Mouse (Mus musculus) hindbrain, embryonic 13.5 days (tissue): Measurements from ENCODE around the gene Arhgef7. TPM values are rescaled to one million over a fixed set of nuclear protein-coding genes. Genes with fewer than 3 reads are reported as not detected.

Experiments used
- ATAC-seq: fragments of 200-750 bp; cut with Nextera tagmentation; 2 replicates; pipeline ENCODE4 v1.8.0; 2017; ENCODE audit warnings: moderate TSS enrichment; ENCODE audit not compliant: low FRiP score
- H3K27ac ChIP-seq: fragments of 300-500 bp; sonication (generic); 2 replicates; pipeline ENCODE4 v1.5.1; 2015; ENCODE audit warnings: inconsistent platforms, mild to moderate bottlenecking, moderate library complexity
- H3K27me3 ChIP-seq: fragments of 300-500 bp; sonication (generic); 2 replicates; pipeline ENCODE4 v1.6.1; 2015; ENCODE audit warnings: mild to moderate bottlenecking, inconsistent platforms
- H3K36me3 ChIP-seq: fragments of 300-500 bp; sonication (generic); 2 replicates; pipeline ENCODE4 v1.6.1; 2015; ENCODE audit warnings: mild to moderate bottlenecking, inconsistent platforms
- H3K4me1 ChIP-seq: fragments of 300-500 bp; sonication (generic); replicated peaks from 2 replicates; pipeline ENCODE4 v1.6.1; 2015; ENCODE audit warnings: inconsistent platforms
- H3K4me2 ChIP-seq: fragments of 300-500 bp; sonication (generic); 2 replicates; pipeline ENCODE4 v1.6.1; 2015; ENCODE audit warnings: inconsistent platforms, mild to moderate bottlenecking, moderate library complexity
- H3K4me3 ChIP-seq: fragments of 300-500 bp; sonication (generic); 2 replicates; pipeline ENCODE4 v1.5.1; 2015; ENCODE audit warnings: mild to moderate bottlenecking, inconsistent platforms
- H3K9ac ChIP-seq: fragments of 300-500 bp; sonication (generic); 2 replicates; pipeline ENCODE4 v1.6.1; 2015; ENCODE audit warnings: mild to moderate bottlenecking, inconsistent platforms
- H3K9me3 ChIP-seq: fragments of 300-500 bp; sonication (generic); 2 replicates; pipeline ENCODE4 v1.6.1; 2016; ENCODE audit warnings: inconsistent platforms
- WGBS: fragments of 180-500 bp; shearing (Covaris S2); methylation state at CpG from one replicate; pipeline ENCODE4 v1.1.7; 2015; 5-methylcytosine and 5-hydroxymethylcytosine counted together
- polyA plus RNA-seq: library from polyadenylated mRNA; unstranded; fragments of >200 nt; fragmentation: Nextera tagmentation; extraction: Ambion mirVana; gene quantifications from 2 replicates; pipeline ENCODE4 v1.2.1, GENCODE M21; 2015

Arhgef7 gene
- polyA plus RNA-seq, 1 experiment from 2014 or later: 62.5 TPM

DNA sequence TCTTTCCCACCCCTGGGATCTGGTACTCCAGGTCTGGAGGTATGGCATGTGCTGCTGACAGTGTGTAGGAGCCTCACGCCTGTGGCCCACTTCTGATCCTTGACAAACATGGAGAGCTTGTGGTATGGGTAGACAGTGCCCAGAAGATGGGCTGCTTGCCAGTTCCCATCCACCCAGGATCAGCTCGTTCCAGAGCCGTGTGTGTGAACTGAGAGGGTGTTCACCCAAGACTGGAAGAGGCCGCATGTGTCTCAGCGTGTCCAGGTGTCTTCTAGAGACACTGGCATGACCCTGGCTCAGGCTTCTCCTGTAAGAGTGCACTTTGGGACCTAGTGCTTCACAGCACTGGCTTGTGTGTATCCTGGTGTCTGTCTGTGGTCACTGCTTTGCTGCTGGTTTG lies 82.9 kb downstream of the Arhgef7 start:
- no peak overlapping the region for H3K27ac ChIP-seq
- H3K4me3 ChIP-seq: no peak overlapping the region
- no peaks in the 10 kb centered on the region for H3K9me3 ChIP-seq
- H3K4me2 ChIP-seq: no peak overlapping the region
- peaks cover 99% of the 10 kb centered on the region for H3K36me3 ChIP-seq
- ATAC-seq: no peak
- 97% methylated on average over 5 of the region's 5 CpGs for WGBS
- H3K9ac ChIP-seq: no peak overlapping the region
- H3K4me1 ChIP-seq: 0 out of 2 replicates have a peak, but pooled peaks cover 4% of the 10 kb centered on the region
- no peaks in the 10 kb centered on the region for H3K27me3 ChIP-seq

DNA sequence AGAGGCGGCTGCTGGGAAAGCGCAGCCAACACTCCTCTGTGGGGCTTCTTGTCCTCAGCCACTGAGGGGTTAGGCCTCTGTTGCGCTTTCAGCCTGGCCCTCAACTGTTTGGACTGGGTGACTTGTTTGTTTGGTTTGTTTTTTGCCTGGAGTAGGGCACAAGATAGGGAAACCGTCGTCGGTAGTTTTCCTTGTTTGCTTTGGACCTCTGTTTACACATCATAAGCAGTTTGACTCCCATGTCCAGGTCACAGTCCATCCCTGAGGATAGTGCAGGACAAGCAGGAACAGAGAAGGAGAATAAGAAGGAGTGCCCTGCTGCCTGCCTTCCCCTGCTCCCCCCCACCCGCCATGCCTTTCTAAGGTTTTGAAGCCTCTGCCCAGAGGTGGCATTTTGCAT lies 86.3 kb downstream of the Arhgef7 start:
- 84% methylated on average over 6 of the region's 7 CpGs for WGBS

DNA sequence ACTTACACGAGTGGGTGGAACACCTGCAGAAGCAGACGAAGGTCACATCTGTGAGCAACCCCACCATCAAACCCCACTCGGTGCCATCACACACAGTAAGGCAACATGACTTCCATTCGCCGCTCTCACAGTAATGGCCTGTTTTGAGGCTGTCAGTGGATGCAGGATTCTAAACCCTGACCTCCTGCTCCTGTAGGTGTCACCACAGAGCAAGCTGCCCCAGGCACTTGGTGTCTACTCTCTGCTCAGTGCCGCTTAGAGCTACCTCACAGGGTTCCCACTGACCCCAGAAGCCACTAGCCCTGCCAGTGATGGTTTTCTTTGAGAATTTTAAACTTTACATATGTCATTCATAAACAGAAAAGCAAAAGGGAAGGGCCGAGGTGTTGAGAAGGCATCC lies 87.7 kb downstream of the Arhgef7 start:
- H3K9me3 ChIP-seq: no peaks in the 10 kb centered on the region
- ATAC-seq: no peak
- H3K9ac ChIP-seq: no peak overlapping the region
- H3K27ac ChIP-seq: no peak overlapping the region
- H3K27me3 ChIP-seq: no peaks in the 10 kb centered on the region
- 84% methylated on average over 7 of the region's 7 CpGs for WGBS
- H3K4me3 ChIP-seq: no peak overlapping the region
- no peak overlapping the region for H3K4me2 ChIP-seq
- H3K36me3 ChIP-seq: peaks cover 98% of the 10 kb centered on the region
- H3K4me1 ChIP-seq: peaks cover 2% of the 10 kb centered on the region; the same call in 1 of the 2 replicates

More for the DNA sequence above, 86.3 kb downstream of the Arhgef7 start:
- ATAC-seq: no peak
- Histone ChIP-seq H3K4me1 (no peaks in the 10 kb centered on the region), H3K9me3 (no peaks in the 10 kb centered on the region), H3K27me3 (no peaks in the 10 kb centered on the region), H3K4me3 (no peak overlapping the region), H3K27ac (no peak overlapping the region), H3K36me3 (peaks cover 98% of the 10 kb centered on the region), H3K4me2 (no peak overlapping the region), H3K9ac (no peak overlapping the region)

DNA sequence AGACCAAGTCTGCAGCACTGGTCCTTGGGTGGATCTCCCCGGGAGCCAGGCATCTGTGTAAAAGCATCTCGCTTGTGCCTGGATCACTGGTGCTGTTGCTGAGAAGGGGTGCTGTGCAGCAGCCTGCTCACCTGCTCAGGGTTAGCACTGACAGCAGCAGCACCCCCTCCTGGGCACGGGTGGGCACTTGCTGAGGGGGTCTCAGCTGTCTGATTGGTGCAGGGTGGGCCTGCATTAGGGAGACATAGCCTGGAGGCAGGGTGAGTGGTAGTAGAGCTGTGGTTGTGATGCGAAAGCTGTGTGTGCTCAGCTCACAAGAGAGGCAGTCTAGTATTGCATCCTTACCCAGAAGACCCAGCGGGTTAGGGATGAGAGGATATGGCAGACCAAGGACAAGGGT lies 92.6 kb downstream of the Arhgef7 start:
- Histone ChIP-seq H3K9ac (no peak overlapping the region; the same call in 1 of the 2 replicates), H3K27ac (peak overlapping the region; percentile 48; the same call in 1 of the 2 replicates), H3K4me1 (peaks cover 7% of the 10 kb centered on the region; the same call in 1 of the 2 replicates), H3K4me3 (no peak overlapping the region), H3K4me2 (no peak overlapping the region), H3K27me3 (no peaks in the 10 kb centered on the region), H3K36me3 (peaks cover 97% of the 10 kb centered on the region), H3K9me3 (no peaks in the 10 kb centered on the region)
- peak; percentile 55 for ATAC-seq
- 87% methylated on average over 5 of the region's 5 CpGs for WGBS

DNA sequence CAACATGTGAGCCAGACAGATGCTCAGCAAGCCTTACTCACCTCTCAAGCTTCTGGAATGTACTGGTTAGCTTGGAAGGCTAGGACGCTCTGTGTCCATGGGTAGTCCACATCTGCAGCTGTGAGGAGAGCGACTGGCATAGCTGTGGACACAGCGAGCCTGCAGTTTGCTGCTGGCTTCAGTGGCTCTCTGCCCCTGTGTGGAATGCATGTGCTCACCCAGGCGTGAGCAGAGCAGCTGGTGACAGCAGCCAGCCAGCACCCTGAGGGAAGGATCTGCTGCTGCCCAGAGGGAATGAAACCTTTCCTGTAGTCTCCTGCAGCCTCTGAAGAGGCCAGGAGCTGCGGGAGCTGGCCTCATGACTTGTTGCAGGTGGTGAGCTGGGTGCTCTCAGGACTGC lies 93.0 kb downstream of the Arhgef7 start:
- Histone ChIP-seq H3K4me2 (no peak overlapping the region), H3K27me3 (no peaks in the 10 kb centered on the region), H3K4me1 (peaks cover 7% of the 10 kb centered on the region; the same call in 1 of the 2 replicates), H3K9me3 (no peaks in the 10 kb centered on the region), H3K36me3 (peaks cover 97% of the 10 kb centered on the region), H3K4me3 (no peak overlapping the region), H3K27ac (0 out of 2 replicates have a peak overlapping the region, but pooled peaks have one; percentile 48), H3K9ac (no peak overlapping the region)
- peak; percentile 15; the same call in 1 of the 2 replicates for ATAC-seq
- WGBS: 74% methylated on average over 5 of the region's 5 CpGs

DNA sequence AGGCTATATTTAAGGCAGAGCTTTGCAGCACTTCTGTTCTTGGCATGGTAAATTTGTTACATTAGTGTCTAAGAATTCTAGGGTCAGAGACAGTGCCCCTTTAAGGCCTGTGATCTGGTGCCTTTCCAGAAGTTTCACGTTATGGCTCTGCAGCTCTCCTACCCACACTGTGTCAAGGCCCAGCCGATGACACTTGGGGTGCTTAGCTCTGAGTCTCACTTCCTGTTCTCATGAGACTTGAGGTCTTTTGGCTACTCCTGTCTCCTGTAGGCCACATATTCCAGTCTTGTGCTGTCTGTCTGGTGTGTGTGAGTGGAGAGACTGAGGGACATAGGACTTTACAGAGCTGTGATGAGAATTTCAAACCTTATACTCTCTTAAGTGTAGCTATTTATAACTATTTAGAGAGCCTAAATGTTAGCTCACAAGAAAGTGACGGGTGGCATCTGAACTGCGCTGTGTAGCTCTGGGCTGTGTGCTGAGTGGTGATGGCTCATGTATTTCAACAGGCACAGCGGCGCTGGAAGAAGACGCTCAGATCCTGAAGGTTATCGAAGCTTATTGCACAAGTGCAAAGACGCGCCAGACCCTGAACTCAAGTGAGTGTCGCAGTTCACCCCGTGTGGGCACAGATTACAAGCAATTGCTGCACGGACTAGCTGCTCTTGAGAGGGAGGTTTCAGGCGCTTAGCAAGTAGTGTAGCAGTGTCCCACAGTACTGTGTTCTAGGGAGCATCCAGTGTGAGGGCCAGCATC lies 94.1 kb downstream of the Arhgef7 start:
- 96% methylated on average over 14 of the region's 14 CpGs for WGBS
- no peaks in the 10 kb centered on the region for H3K9me3 ChIP-seq
- H3K9ac ChIP-seq: no peak overlapping the region
- no peak overlapping the region for H3K4me3 ChIP-seq
- ATAC-seq: no peak
- no peak overlapping the region for H3K4me2 ChIP-seq
- peaks cover 97% of the 10 kb centered on the region for H3K36me3 ChIP-seq
- H3K27ac ChIP-seq: no peak overlapping the region
- peaks cover 7% of the 10 kb centered on the region; the same call in 1 of the 2 replicates for H3K4me1 ChIP-seq
- H3K27me3 ChIP-seq: no peaks in the 10 kb centered on the region

DNA sequence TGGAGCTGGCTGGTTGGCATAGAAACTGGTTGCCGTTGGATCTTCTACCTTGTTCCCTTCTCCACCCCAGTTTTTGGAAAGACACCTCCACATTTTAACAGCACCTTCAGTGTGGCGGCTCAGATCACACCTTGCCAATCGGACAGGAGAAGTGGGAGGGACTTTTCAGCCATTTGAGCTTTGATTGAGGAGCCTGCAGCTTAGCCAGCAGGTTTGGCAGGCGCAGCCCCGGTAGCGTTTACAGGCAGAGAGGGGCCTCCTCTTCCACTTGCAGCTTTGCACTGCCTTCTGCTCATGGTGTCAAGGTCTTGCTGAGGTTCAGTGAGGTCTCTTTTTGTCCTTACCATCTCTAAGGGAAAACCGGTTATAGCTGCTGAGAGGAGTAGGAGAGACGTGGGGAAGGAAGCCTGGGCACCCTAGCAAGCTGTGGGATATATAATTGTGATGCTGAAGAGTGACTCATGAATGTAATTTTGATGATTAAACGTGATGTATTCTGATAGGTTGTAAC lies 95.1 kb downstream of the Arhgef7 start:
- Histone ChIP-seq H3K36me3 (peaks cover 96% of the 10 kb centered on the region), H3K4me1 (peaks cover 13% of the 10 kb centered on the region; the same call in 1 of the 2 replicates), H3K9me3 (no peaks in the 10 kb centered on the region), H3K27ac (peak overlapping the region; percentile 35; the same call in 1 of the 2 replicates), H3K4me3 (no peak overlapping the region), H3K4me2 (no peak overlapping the region), H3K27me3 (no peaks in the 10 kb centered on the region), H3K9ac (no peak overlapping the region)
- 85% methylated on average over 9 of the region's 9 CpGs for WGBS
- ATAC-seq: no peak

DNA sequence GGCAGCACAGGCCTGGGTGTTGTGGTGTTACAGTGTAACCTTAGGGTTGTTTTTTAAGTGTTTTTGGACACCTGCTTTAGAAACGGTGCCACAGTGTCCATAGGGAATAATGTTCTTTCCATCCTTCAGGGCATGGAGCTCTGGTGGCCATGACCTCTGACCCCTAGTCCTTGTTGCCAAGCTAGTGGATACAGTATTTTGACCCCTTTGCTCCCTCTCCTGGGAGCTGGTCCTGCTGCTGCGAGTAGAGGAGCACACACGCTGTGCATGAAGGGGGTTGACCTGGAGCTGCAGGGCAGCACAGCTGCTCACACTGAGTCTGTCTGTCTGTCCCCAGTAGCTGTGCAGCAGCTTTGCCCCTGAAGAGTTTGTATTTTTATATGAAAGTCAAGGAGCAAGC lies 98.2 kb downstream of the Arhgef7 start:
- Histone ChIP-seq H3K36me3 (peaks cover 76% of the 10 kb centered on the region), H3K4me3 (no peak overlapping the region), H3K27ac (no peak overlapping the region), H3K27me3 (no peaks in the 10 kb centered on the region), H3K9me3 (no peaks in the 10 kb centered on the region), H3K9ac (no peak overlapping the region), H3K4me2 (no peak overlapping the region), H3K4me1 (peaks cover 22% of the 10 kb centered on the region)
- 55% methylated on average over 3 of the region's 3 CpGs for WGBS
- ATAC-seq: no peak

DNA sequence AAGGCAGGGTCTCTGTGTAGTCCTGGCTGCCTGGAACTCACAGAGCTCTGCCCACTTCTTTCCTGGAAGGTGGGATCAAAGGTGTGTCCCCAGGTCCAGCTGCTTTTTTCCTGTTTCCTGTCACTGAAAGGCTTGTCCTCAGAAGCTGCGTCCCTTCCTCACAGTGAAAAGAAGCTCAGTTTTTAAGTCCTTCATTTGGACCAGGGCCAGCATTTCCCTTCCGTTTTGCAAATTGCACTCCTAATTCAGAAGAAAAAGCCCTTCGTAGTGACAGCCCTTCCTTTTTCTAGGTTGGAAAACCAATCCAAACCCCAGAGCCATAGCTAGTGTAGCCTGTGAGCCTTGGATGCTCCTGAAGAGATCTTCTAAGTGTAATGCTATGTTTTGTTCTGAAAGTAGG lies 99.8 kb downstream of the Arhgef7 start:
- no peak overlapping the region for H3K4me3 ChIP-seq
- ATAC-seq: no peak
- H3K36me3 ChIP-seq: peaks cover 65% of the 10 kb centered on the region
- H3K9ac ChIP-seq: no peak overlapping the region
- no peaks in the 10 kb centered on the region for H3K27me3 ChIP-seq
- H3K9me3 ChIP-seq: no peaks in the 10 kb centered on the region
- H3K4me1 ChIP-seq: peaks cover 29% of the 10 kb centered on the region
- WGBS: 79% methylated on average over 3 of the region's 3 CpGs
- H3K27ac ChIP-seq: no peak overlapping the region
- no peak overlapping the region for H3K4me2 ChIP-seq

DNA sequence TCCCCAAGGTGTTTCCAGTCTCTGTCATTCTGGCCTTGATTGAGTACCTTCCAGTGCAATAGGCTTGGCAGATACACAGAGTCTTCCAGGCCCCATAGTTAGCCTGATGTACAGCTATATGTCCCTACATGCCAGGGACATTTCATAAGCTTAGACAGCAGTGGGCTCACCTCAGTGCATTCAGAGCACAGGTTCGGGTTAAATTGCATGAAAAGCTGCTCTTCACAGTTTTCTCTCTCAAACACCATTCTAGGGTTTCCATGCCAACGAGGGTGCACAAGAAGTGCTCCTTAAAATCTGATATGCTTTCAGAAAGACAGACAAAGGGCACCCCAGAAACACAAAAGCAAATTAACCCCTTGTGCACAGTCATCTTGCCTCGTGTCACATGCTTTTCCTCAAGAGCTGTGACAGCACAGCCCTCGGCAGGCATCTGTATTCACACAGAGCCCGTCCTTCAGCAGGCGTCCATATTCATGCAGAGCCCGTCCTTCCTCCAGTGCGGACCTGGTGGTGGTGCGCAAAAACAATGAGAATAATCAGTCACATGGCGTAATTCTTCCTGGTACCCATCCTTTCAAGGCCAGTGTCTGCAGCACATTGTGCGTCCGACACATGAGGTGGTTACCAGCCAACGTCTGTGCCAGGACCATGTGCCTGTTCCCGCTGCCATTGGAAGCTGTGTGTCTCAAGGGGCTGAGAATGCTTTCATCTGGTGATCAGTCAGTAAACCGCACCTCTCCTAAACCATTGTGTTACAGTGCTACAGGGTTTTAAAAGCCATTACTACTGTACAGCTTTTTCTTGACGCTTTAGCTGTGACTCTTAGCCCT lies 102.9 kb downstream of the Arhgef7 start:
- Histone ChIP-seq H3K4me3 (no peak overlapping the region), H3K4me1 (peaks cover 29% of the 10 kb centered on the region), H3K27me3 (no peaks in the 10 kb centered on the region), H3K27ac (peak overlapping the region; percentile 77), H3K36me3 (peaks cover 65% of the 10 kb centered on the region), H3K4me2 (no peak overlapping the region), H3K9me3 (no peaks in the 10 kb centered on the region), H3K9ac (no peak overlapping the region)
- 33% methylated on average over 16 of the region's 16 CpGs for WGBS
- ATAC-seq: peak; percentile 74

DNA sequence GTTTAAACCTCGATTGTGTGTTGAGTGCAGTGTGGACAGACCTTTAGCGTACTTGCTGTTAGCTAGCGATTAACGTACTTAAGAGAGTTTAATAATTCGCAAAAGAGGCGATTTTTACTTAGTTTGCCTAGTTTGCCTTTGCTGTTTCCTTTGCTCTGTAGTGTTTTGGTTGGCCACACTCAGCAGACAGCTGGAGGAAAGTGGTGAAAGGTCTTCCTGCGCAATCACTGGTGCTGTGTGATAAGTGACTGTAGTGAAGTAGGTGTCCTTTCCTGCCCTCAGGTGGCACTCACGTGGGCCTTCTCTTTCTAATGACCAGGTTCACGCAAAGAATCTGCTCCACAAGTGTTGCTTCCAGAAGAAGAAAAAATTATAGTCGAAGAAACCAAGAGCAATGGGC lies 103.7 kb downstream of the Arhgef7 start:
- peaks cover 29% of the 10 kb centered on the region for H3K4me1 ChIP-seq
- no peaks in the 10 kb centered on the region for H3K27me3 ChIP-seq
- H3K9ac ChIP-seq: no peak overlapping the region
- H3K27ac ChIP-seq: peak overlapping the region; percentile 77
- no peak overlapping the region for H3K4me2 ChIP-seq
- peaks cover 65% of the 10 kb centered on the region for H3K36me3 ChIP-seq
- WGBS: 94% methylated on average over 10 of the region's 10 CpGs
- H3K4me3 ChIP-seq: no peak overlapping the region
- no peak for ATAC-seq
- H3K9me3 ChIP-seq: no peaks in the 10 kb centered on the region

DNA sequence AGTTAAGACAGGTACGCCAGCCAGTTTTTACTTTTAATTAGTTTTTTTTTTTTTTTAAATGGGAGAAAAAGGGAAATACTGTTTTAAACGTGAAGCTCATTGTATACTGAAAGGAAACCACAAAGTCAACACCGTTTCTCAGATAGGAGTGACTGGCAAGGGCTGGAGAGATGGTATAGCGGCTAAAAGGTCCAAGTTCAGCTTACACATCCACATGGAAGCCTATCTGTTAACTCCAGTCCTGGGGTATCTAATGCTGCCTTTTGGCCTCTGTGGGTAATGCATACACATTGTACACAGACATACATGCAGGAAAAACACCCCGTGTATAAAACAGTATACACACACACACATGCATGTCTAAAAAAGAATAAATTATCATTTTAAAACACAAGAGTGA lies 104.4 kb downstream of the Arhgef7 start:
- no peak for ATAC-seq
- no peak overlapping the region for H3K4me2 ChIP-seq
- H3K36me3 ChIP-seq: peaks cover 66% of the 10 kb centered on the region
- H3K9ac ChIP-seq: no peak overlapping the region
- WGBS: 97% methylated on average over 5 of the region's 5 CpGs
- no peak overlapping the region for H3K4me3 ChIP-seq
- no peaks in the 10 kb centered on the region for H3K9me3 ChIP-seq
- peaks cover 29% of the 10 kb centered on the region for H3K4me1 ChIP-seq
- H3K27ac ChIP-seq: no peak overlapping the region
- H3K27me3 ChIP-seq: no peaks in the 10 kb centered on the region
